Mouse (Mus musculus) embryonic fibroblast, embryonic 13.5 days (primary cell): Measurements from ENCODE around the gene Trim69. TPM values are rescaled to one million over a fixed set of nuclear protein-coding genes. Genes with fewer than 3 reads are reported as not detected.

Experiments used
- H3K27ac ChIP-seq: 2 replicates; pipeline ENCODE4 v1.5.1; 2012; ENCODE audit warnings: low read length, control low read depth, inconsistent platforms; ENCODE audit not compliant: insufficient read depth
- H3K4me1 ChIP-seq: 2 replicates; pipeline ENCODE4 v1.6.1; 2011; ENCODE audit warnings: low read length; ENCODE audit not compliant: control insufficient read depth, insufficient read depth
- H3K4me3 ChIP-seq: 2 replicates; pipeline ENCODE4 v1.5.1; 2011; ENCODE audit warnings: mild to moderate bottlenecking, control low read depth, low read length; ENCODE audit not compliant: insufficient read depth
- CTCF ChIP-seq: IDR thresholded peaks from 2 replicates; pipeline ENCODE4 v1.5.1; 2011; ENCODE audit warnings: mild to moderate bottlenecking, control low read depth, low read length, moderate library complexity, borderline replicate concordance; ENCODE audit not compliant: insufficient read depth
- POLR2A ChIP-seq: IDR thresholded peaks from 2 replicates; pipeline ENCODE4 v1.6.1; 2011; ENCODE audit warnings: low read depth, mild to moderate bottlenecking, control low read depth, low read length, moderate library complexity
- polyA plus RNA-seq: library from polyadenylated mRNA; stranded (reverse); fragments of >200 nt; gene quantifications from 2 replicates; pipeline ENCODE4 v1.2.4, GENCODE M21; 2011; ENCODE audit warnings: low read depth; ENCODE audit not compliant: missing spikeins, insufficient read length

Trim69 gene
- 0.37 and 0.68 TPM in 2 replicates for polyA plus RNA-seq

DNA sequence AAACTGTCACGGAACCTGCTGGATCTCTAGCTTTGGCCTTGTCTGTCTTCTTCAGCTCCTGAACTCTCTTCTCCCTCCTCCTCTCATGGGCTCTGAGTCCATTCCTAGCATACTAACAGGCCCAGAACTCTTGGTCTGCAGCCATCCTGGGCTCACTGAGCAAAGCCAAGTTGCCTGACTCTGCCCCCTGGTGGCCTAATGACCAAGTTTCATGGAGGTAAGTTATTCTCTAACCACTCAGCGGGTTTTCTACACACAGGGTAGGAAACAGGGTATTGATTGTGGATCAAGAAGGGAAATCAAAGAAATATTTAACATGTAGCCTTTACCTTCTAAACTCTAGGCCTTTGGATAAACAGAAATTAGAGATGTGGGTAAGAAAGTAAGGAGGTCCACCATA is at the start of gene Trim69:
Trim69 (plus strand) TSS at position 21 of the 400 bp plus-strand sequence.
- peaks cover 16% of the 10 kb centered on the region for H3K4me1 ChIP-seq
- no peak within 1 kb of the TSS for H3K4me3 ChIP-seq
- peak within 1 kb of the TSS; percentile 92 for H3K27ac ChIP-seq
- TF ChIP-seq POLR2A = no peak
- peak; percentile 55; the same call in 1 of the 2 replicates for TF ChIP-seq CTCF

DNA sequence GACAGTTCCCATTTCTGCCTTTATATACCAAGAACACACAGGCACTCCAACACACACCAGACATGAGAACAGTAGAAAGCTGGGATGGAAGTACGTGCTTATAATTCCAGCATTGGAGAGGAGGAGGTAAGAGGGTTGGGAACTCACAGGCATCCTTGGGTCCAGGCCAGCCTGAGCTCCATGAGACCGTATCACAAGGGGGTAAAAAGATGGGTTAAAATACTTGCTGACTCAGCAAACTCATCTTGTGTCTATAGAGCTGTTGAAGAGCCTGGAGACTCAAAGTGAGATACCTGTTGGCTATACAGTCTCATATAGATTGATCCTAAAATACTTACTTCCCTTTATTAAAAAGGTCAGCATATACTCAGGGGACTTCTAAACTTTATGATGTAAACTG is 43.6 kb upstream of the Trim69 start:
- TF ChIP-seq POLR2A = no peak
- TF ChIP-seq CTCF = no peak
- Histone ChIP-seq H3K27ac (no peak overlapping the region), H3K4me1 (no peaks in the 10 kb centered on the region), H3K4me3 (peak overlapping the region; percentile 86)

- H3K4me3 ChIP-seq = peak within 1 kb of the TSS; percentile 86
- H3K4me1 ChIP-seq = no peaks in the 10 kb centered on the region
- peak within 1 kb of the TSS; percentile 83 for H3K27ac ChIP-seq
- TF ChIP-seq POLR2A (peak; percentile 98), CTCF (no peak)
These were observed 42.2 kb upstream of the Trim69 start, which contains the start of gene Spg11 for GRCm38 (mm10) chr2:122117961-122118958. Spg11 (minus strand) TSS chr2:122118386.

DNA sequence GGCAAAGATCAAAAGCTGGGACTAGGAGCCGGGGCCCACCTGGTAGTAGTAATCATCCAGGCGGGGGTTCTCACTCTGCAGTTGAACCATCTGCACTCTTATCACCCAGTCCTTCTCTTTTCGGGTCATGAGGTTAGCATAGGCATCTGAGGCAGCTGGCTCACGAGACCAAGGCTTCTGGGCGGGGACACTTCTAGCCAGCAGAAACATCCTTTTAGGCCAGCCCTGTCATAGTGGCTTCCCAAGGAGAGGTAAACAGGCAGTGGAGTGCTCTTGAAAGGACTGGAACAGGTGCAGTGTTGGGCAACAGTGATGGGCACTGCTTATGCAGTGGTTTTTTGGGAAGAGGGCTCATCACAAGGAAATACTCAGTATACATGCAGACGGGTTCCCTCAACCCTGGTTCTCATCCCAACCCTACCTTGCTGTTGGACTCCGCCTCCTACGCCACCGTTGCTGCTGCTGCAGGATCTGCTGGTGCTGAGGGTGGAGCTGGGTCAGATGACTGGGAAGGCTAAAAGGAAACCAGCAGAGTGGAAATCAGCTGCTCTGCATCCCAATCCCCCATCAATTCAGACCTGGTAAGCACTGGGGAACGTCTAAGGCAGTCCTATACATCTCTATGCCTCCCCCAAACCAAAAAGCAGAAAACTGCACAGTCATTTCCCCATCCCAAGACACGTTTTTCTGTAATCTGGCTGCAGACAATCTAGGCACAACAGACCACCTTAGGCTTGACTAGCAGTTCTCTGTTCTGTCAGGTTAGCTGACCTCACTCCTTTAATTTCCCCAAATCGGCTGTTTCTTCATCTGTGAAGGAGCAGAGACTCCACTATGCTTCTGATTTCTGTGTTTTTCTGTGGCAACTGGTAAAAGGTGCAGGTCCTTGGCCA is 34.6 kb upstream of the Trim69 start:
- TF ChIP-seq CTCF = no peak
- H3K27ac ChIP-seq = no peak overlapping the region
- no peak overlapping the region for H3K4me3 ChIP-seq
- H3K4me1 ChIP-seq = peaks cover 8% of the 10 kb centered on the region; the same call in 1 of the 2 replicates

DNA sequence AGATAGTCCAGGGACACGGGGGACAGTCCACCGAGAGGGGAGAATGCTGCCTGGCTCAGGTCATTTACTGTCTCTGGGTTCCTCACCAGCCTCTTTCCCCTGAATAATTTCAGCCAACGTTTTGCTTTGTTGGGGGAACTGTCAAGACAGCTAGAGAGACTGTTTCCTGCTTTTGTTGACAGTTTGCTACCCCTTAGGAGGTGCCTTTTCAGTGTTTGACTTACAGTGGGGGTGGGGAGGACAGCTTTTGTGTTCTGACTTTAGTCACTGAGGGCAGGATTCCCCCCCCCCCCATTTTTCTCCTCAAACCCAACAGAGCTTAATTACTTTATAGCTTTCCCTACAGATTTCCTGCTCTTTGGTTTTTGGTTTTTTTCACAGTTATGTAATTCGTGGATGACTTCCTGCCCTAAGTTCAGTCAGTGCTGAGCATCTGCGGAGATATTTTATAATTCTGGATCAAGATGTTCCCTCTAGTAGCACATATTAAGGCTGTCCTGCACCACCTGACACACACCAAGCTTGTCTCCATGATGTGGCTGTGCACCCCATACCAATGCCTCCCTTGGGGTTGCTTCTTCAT is 33.6 kb upstream of the Trim69 start:
- peaks cover 8% of the 10 kb centered on the region; the same call in 1 of the 2 replicates for H3K4me1 ChIP-seq
- no peak overlapping the region for H3K4me3 ChIP-seq
- TF ChIP-seq CTCF = no peak
- TF ChIP-seq POLR2A = no peak
- H3K27ac ChIP-seq = no peak overlapping the region

DNA sequence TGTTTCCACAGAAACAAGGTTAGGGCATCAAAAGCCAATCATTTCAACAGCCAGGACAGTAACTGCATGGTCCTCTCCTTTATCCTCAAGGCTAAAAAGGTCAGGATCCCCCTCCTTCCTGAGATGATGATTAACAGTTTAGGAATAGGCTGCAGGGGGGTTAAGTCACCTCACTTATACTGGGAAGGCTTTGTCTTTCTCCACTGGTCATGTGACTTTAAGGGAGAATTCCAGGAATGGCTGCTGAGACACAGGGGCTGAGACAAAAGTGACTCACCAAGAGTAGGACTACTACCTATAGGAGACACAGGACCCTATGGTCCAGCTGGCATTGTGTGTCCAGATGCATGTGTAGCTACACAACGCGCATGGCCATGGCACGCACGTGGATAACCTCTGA is 32.9 kb upstream of the Trim69 start:
- Histone ChIP-seq H3K4me3 (no peak overlapping the region), H3K4me1 (peaks cover 8% of the 10 kb centered on the region; the same call in 1 of the 2 replicates)
- TF ChIP-seq POLR2A (no peak), CTCF (no peak)

GRCm38 (mm10) chr2:122132078-122132477 is 28.4 kb upstream of the Trim69 start:
- TF ChIP-seq CTCF = no peak
- TF ChIP-seq POLR2A = no peak
- Histone ChIP-seq H3K27ac (no peak overlapping the region), H3K4me1 (peaks cover 8% of the 10 kb centered on the region; the same call in 1 of the 2 replicates), H3K4me3 (no peak overlapping the region)

More for the DNA sequence above, 32.9 kb upstream of the Trim69 start:
- H3K27ac ChIP-seq = no peak overlapping the region

GRCm38 (mm10) chr2:122132618-122133017 is 27.9 kb upstream of the Trim69 start:
- Histone ChIP-seq H3K27ac (no peak overlapping the region), H3K4me3 (no peak overlapping the region), H3K4me1 (peaks cover 3% of the 10 kb centered on the region; the same call in 1 of the 2 replicates)
- no peak for TF ChIP-seq CTCF
- TF ChIP-seq POLR2A = no peak
